Mouse (Mus musculus): ENCODE results near the gene Olfr911-ps1. TPM values are rescaled to one million over a fixed set of nuclear protein-coding genes. Genes with fewer than 3 reads are reported as not detected.

Gene Olfr911-ps1
- polyA plus RNA-seq (2012; rRNA removed) = not detected in 2 replicates

GRCm38 (mm10) chr9:38521280-38521679 is at the start of gene Olfr911-ps1:
Gene Olfr911-ps1 (plus strand): TSS chr9:38521580.

GRCm38 (mm10) chr9:38486785-38487184 is 34.6 kb upstream of the Olfr911-ps1 start, which contains the start of gene Olfr906:
Gene Olfr906 (plus strand): TSS chr9:38487085.

GRCm38 (mm10) chr9:38495501-38495900 is 25.9 kb upstream of the Olfr911-ps1 start, which contains the start of gene Olfr907:
Gene Olfr907 (plus strand): TSS chr9:38495801.

GRCm38 (mm10) chr9:38537549-38537948 is 16.2 kb downstream of the Olfr911-ps1 start, which contains the start of gene Olfr910:
Gene Olfr910 (plus strand): TSS chr9:38537849.

Other genes starting within 250 kb of the Olfr911-ps1 start
- gene Olfr896-ps1, start 230.5 kb upstream of the Olfr911-ps1 start, polyA plus RNA-seq (2012; rRNA removed) = not detected in 2 replicates
- not detected in 2 replicates for gene Olfr25, start 192.5 kb upstream of the Olfr911-ps1 start, polyA plus RNA-seq (2012; rRNA removed)
- gene Olfr898, start 173.2 kb upstream of the Olfr911-ps1 start, polyA plus RNA-seq (2012; rRNA removed) = not detected in 2 replicates
- gene Olfr250, start 154.7 kb upstream of the Olfr911-ps1 start, polyA plus RNA-seq (2012; rRNA removed) = not detected in 2 replicates
- not detected in 2 replicates for gene Olfr251, start 144.5 kb upstream of the Olfr911-ps1 start, polyA plus RNA-seq (2012; rRNA removed)
- gene Olfr147, start 119.9 kb upstream of the Olfr911-ps1 start, polyA plus RNA-seq (2012; rRNA removed) = not detected in 2 replicates
- gene Olfr901, start 92.1 kb upstream of the Olfr911-ps1 start, polyA plus RNA-seq (2012; rRNA removed) = not detected in 2 replicates
- gene Olfr902, start 73.9 kb upstream of the Olfr911-ps1 start, polyA plus RNA-seq (2012; rRNA removed) = not detected in 2 replicates
- not detected in 2 replicates for gene Olfr904, start 58.4 kb upstream of the Olfr911-ps1 start, polyA plus RNA-seq (2012; rRNA removed)
- not detected in 2 replicates for gene Olfr905, start 50.5 kb upstream of the Olfr911-ps1 start, polyA plus RNA-seq (2012; rRNA removed)
- gene Olfr906, start 34.5 kb upstream of the Olfr911-ps1 start, polyA plus RNA-seq (2012; rRNA removed) = not detected in 2 replicates
- gene Olfr907, start 25.8 kb upstream of the Olfr911-ps1 start, polyA plus RNA-seq (2012; rRNA removed) = not detected in 2 replicates
- gene Olfr910, start 16.3 kb downstream of the Olfr911-ps1 start, polyA plus RNA-seq (2012; rRNA removed) = not detected in 2 replicates
- not detected in 2 replicates for gene Olfr912, start 58.6 kb downstream of the Olfr911-ps1 start, polyA plus RNA-seq (2012; rRNA removed)
- not detected in 2 replicates for gene Olfr913, start 71.2 kb downstream of the Olfr911-ps1 start, polyA plus RNA-seq (2012; rRNA removed)
- not detected in 2 replicates for gene Olfr914, start 83.5 kb downstream of the Olfr911-ps1 start, polyA plus RNA-seq (2012; rRNA removed)
- gene Olfr916, start 138.3 kb downstream of the Olfr911-ps1 start, polyA plus RNA-seq (2012; rRNA removed) = not detected in 2 replicates
- gene Olfr917, start 144.3 kb downstream of the Olfr911-ps1 start, polyA plus RNA-seq (2012; rRNA removed) = not detected in 2 replicates
- not detected in 2 replicates for gene Olfr918, start 153.0 kb downstream of the Olfr911-ps1 start, polyA plus RNA-seq (2012; rRNA removed)
- gene Olfr919, start 182.1 kb downstream of the Olfr911-ps1 start, polyA plus RNA-seq (2012; rRNA removed) = not detected in 2 replicates
- 6.0 and 9.7 TPM in 2 replicates for gene Vwa5a, start 196.7 kb downstream of the Olfr911-ps1 start, polyA plus RNA-seq (2012; rRNA removed)
- 0.01 and 0.06 TPM in 2 replicates for gene Olfr920, start 230.7 kb downstream of the Olfr911-ps1 start, polyA plus RNA-seq (2012; rRNA removed)

All from central nervous system, embryonic 11.5 days (tissue).